Mouse (Mus musculus): ENCODE measurements around the gene Iqschfp.

Iqschfp gene

DNA sequence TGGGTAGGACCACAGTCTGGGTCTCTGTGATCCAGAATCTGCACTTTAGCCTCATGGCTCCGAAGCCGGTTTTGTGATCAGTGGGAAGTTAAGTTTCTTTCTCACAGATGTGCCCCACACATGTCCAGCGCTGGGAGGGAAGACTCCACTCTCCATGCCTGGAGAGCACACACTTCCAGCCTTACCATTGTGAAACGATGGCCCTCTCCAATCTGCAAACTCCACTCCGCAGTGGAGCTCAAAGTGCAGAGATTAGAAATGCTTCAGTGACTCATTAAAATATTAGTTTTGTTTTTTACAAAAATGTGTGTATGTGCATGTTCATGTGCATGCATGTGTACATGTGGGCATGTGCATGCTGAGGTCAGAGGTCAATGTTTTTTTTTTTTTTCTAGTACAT is 626.6 kb downstream of the Iqschfp start:
- Histone ChIP-seq H3K36me3 (ENCODE audit: control insufficient read depth, insufficient read depth, low read length, poor library complexity, severe bottlenecking) (no peaks in the 10 kb centered on the region), H3K27me3 (ENCODE audit: control insufficient read depth, insufficient read depth, low read length, poor library complexity, severe bottlenecking) (no peaks in the 10 kb centered on the region)
- no peak for DNase-seq (ENCODE audit: low read depth, low spot score)

DNA sequence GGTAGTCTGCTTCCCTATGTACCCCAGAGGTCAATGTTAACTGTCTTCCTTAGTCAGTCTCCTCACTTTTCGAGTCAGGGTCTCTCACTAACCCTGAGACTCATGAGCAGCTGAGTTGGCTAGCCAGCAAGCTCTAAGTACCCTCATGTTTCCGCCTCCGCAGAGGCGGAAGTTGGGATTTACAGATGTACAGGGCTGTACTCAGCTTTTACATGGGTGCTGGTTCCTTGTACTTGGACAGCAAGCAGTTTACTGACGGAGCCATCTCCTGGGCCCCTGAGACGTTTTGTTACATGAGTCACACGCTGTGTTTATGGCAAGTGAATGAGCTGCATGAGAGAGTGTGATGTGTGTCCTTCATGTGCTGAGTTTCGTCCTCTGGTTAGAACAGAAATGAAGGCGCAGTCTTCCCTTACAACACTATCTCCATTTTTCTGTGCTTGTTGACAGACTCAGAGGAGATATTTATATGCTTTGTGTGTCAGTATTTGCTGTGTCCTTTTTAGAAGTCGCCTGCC is 633.4 kb downstream of the Iqschfp start:
- DNase-seq (ENCODE audit: low read depth, low spot score): no peak
- no peaks in the 10 kb centered on the region for H3K36me3 ChIP-seq (ENCODE audit: control insufficient read depth, insufficient read depth, low read length, poor library complexity, severe bottlenecking)
- no peaks in the 10 kb centered on the region for H3K27me3 ChIP-seq (ENCODE audit: control insufficient read depth, insufficient read depth, low read length, poor library complexity, severe bottlenecking)

- H3K36me3 ChIP-seq (ENCODE audit: control insufficient read depth, insufficient read depth, low read length, poor library complexity, severe bottlenecking): no peaks in the 10 kb centered on the region
- DNase-seq (ENCODE audit: low read depth, low spot score): no peak
Observed at GRCm38 (mm10) chr3:68526416-68526815, 634.4 kb downstream of the Iqschfp start.

DNA sequence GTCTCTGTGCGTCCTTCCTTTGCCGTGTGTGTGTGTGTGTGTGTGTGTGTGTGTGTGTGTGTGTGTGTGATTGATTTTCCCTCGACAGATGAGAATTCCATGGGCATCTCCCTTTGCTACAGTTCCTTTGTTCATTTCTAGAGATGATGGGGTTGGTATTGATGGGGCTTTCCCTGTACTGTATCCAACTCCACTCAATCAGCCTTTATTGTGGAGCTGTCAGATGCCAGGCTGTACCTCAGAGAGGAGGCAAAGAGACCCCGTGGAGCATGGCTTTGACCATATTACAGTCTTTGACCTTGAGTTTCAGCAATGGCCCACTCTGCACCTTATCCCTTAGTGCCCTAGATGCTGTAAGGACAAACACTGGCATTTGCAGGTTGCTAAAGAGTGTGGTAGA is 635.1 kb downstream of the Iqschfp start:
- Histone ChIP-seq H3K27me3 (ENCODE audit: control insufficient read depth, insufficient read depth, low read length, poor library complexity, severe bottlenecking) (no peaks in the 10 kb centered on the region), H3K36me3 (ENCODE audit: control insufficient read depth, insufficient read depth, low read length, poor library complexity, severe bottlenecking) (no peaks in the 10 kb centered on the region)
- DNase-seq (ENCODE audit: low read depth, low spot score): no peak

More at GRCm38 (mm10) chr3:68526416-68526815, 634.4 kb downstream of the Iqschfp start:
- H3K27me3 ChIP-seq (ENCODE audit: control insufficient read depth, insufficient read depth, low read length, poor library complexity, severe bottlenecking): no peaks in the 10 kb centered on the region

- no peaks in the 10 kb centered on the region for H3K36me3 ChIP-seq (ENCODE audit: control insufficient read depth, insufficient read depth, low read length, poor library complexity, severe bottlenecking)
- DNase-seq (ENCODE audit: low read depth, low spot score): no peak
- H3K27me3 ChIP-seq (ENCODE audit: control insufficient read depth, insufficient read depth, low read length, poor library complexity, severe bottlenecking): no peaks in the 10 kb centered on the region
Observed at GRCm38 (mm10) chr3:68531908-68532307, 639.9 kb downstream of the Iqschfp start.

DNA sequence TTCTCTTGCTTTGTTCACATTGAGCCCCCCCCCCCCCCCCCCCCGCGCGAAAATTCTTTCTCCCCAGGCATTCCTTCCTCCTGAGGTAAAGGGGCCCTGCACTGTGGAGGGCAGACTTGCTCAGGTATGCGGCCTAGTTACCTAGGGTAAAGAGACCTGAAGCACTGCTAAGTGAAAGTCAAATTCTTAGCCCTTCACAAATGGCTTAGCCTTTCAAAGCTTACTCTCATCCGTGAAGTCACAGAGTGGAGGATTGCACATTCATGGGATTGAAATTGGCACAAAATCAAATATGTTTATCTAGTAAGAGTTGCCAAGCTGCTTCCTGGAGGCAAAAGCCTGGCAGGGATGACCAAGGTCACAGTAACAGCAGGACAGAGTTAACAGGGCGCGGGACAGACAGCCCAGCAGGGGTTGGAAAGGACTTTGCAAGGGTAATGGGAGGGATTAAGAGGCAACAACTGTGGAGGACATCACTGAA is 642.6 kb downstream of the Iqschfp start:
- no peak for DNase-seq (ENCODE audit: low read depth, low spot score)
- Histone ChIP-seq H3K36me3 (ENCODE audit: control insufficient read depth, insufficient read depth, low read length, poor library complexity, severe bottlenecking) (no peaks in the 10 kb centered on the region), H3K27me3 (ENCODE audit: control insufficient read depth, insufficient read depth, low read length, poor library complexity, severe bottlenecking) (no peaks in the 10 kb centered on the region)

DNA sequence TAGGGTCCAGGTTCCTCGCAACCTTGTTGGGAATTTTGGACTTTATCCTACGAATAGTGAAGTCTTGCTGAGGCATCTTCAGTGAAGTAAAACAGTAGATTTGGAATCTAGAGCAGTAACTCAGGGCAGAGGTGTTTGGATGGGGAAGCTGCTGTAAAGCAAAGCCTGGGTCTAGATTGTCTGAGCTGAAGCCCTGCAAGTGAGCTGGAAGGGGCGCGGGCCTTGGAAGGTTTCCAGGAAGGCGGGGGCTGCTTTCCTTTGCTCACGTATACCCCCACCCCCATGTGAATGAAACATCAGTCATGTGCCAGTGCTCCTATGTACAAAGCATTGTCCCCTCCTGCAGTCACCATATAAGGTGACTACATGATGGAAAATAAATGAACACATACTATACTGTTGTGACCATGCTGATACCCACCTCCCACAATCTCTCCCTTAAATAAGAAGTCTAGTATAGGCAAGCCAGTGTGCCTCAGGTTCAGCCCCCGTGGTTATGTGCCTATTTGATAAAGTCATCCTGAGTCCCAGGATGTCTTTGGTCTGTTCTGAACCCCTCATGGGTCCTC is 643.2 kb downstream of the Iqschfp start:
- H3K36me3 ChIP-seq (ENCODE audit: control insufficient read depth, insufficient read depth, low read length, poor library complexity, severe bottlenecking): no peaks in the 10 kb centered on the region
- no peaks in the 10 kb centered on the region for H3K27me3 ChIP-seq (ENCODE audit: control insufficient read depth, insufficient read depth, low read length, poor library complexity, severe bottlenecking)
- DNase-seq (ENCODE audit: low read depth, low spot score): no peak

DNA sequence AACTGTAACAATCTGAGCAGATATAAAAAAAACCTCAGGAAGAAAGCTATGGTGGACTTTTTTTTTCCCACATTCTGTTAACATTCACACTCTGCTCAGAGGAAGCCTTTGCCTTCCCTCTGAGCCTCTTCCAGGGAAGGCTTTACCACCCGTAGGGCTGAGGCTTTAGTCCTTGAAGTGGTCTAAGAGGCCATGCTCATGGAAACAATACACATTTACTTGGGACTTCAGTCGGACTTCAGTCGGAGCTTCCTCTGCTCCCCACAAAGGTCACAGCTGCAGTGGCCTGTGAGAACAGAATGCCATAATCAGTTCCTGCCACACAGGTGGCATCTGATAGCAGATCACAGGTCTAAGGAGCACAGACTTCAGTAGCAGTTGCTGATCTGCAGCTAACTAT is 644.0 kb downstream of the Iqschfp start:
- Histone ChIP-seq H3K27me3 (ENCODE audit: control insufficient read depth, insufficient read depth, low read length, poor library complexity, severe bottlenecking) (no peaks in the 10 kb centered on the region), H3K36me3 (ENCODE audit: control insufficient read depth, insufficient read depth, low read length, poor library complexity, severe bottlenecking) (no peaks in the 10 kb centered on the region)
- DNase-seq (ENCODE audit: low read depth, low spot score): no peak

DNA sequence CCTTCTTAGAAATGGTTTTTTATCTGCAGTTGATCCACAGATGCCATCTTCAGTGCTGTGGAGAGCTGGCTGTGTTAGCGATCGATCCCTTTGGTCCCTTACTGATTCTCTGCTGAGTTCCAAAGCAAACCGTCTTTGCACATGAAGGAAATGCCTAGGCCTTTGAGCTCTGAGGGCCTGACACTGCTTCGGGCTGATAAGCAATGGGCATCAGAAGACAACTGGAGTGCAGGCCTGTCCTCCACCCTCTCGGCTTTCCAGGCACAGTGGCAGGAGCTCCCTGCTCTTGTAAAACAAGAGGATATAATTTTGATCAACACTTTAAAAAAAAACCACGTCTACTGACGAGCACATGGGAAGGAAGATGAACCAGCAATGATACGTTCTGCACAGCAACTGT is 649.7 kb downstream of the Iqschfp start:
- no peaks in the 10 kb centered on the region for H3K27me3 ChIP-seq (ENCODE audit: control insufficient read depth, insufficient read depth, low read length, poor library complexity, severe bottlenecking)
- DNase-seq (ENCODE audit: low read depth, low spot score): no peak
- no peaks in the 10 kb centered on the region for H3K36me3 ChIP-seq (ENCODE audit: control insufficient read depth, insufficient read depth, low read length, poor library complexity, severe bottlenecking)

DNA sequence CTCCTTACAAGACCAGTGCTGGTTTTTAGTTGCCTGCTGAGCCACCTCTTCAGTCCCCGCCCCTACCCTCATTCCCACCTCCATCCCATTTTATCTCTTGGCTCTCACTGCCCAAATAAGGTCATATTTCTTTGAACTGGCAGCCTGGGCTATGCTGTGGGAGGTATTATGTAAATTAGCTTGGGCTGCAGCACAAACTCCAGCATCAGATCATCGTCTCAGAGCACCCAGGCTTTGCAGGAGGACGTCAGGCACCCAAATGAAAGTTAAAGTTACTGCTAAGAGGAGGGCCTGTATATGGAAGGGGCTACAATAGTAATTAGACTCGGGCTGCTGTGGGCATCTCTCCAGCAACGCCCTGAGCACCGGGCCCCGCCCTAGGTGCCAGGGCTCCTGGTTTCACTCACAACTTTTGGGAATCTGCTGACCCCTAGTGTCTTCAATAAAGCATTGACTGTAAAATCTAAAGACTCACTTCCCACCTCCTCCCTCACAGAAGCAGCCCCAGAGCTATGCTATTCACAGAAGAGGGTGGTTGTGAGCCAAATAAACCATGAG is 651.0 kb downstream of the Iqschfp start:
- Histone ChIP-seq H3K36me3 (ENCODE audit: control insufficient read depth, insufficient read depth, low read length, poor library complexity, severe bottlenecking) (no peaks in the 10 kb centered on the region), H3K27me3 (ENCODE audit: control insufficient read depth, insufficient read depth, low read length, poor library complexity, severe bottlenecking) (no peaks in the 10 kb centered on the region)
- peak; percentile 17 for DNase-seq (ENCODE audit: low read depth, low spot score)

- H3K27me3 ChIP-seq (ENCODE audit: control insufficient read depth, insufficient read depth, low read length, poor library complexity, severe bottlenecking): no peaks in the 10 kb centered on the region
- H3K36me3 ChIP-seq (ENCODE audit: control insufficient read depth, insufficient read depth, low read length, poor library complexity, severe bottlenecking): no peaks in the 10 kb centered on the region
- DNase-seq (ENCODE audit: low read depth, low spot score): peak; percentile 6
Observed at GRCm38 (mm10) chr3:68544811-68545210, 652.8 kb downstream of the Iqschfp start.

- no peak for DNase-seq (ENCODE audit: low read depth, low spot score)
- Histone ChIP-seq H3K36me3 (ENCODE audit: control insufficient read depth, insufficient read depth, low read length, poor library complexity, severe bottlenecking) (no peaks in the 10 kb centered on the region), H3K27me3 (ENCODE audit: control insufficient read depth, insufficient read depth, low read length, poor library complexity, severe bottlenecking) (no peaks in the 10 kb centered on the region)
Observed at GRCm38 (mm10) chr3:68545898-68546297, 653.9 kb downstream of the Iqschfp start.

DNA sequence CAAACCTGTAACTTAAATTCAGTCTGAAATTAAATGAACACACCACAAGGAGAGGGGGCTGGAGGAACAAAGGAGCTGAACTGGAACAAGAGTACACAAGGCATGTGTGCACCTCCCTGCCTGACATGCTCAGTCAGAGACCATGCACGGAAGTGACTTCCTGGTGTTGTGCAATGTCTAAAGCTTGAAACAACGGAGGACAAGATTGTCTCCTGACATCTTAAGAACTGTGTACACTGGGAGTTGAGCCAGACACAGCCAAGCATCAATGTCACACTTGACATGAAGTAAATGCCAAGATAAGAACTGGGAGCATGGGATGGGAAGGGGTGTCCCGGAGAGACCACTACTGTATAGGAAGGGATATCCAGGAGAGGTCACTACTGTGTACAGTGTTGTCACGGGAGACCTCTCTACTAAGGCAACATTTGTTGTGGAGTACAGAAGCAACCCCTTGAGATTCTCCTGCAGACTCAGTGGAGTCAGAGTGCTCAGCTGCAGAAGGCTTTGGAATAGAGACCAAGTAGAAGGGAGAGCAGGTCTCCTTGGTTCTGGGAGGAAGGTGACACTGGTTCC is 663.1 kb downstream of the Iqschfp start:
- Histone ChIP-seq H3K36me3 (ENCODE audit: control insufficient read depth, insufficient read depth, low read length, poor library complexity, severe bottlenecking) (no peaks in the 10 kb centered on the region), H3K27me3 (ENCODE audit: control insufficient read depth, insufficient read depth, low read length, poor library complexity, severe bottlenecking) (no peaks in the 10 kb centered on the region)
- DNase-seq (ENCODE audit: low read depth, low spot score): no peak

GRCm38 (mm10) chr3:68556891-68557290 is 664.9 kb downstream of the Iqschfp start:
- peak; percentile 2 for DNase-seq (ENCODE audit: low read depth, low spot score)
- Histone ChIP-seq H3K27me3 (ENCODE audit: control insufficient read depth, insufficient read depth, low read length, poor library complexity, severe bottlenecking) (no peaks in the 10 kb centered on the region), H3K36me3 (ENCODE audit: control insufficient read depth, insufficient read depth, low read length, poor library complexity, severe bottlenecking) (no peaks in the 10 kb centered on the region)

DNA sequence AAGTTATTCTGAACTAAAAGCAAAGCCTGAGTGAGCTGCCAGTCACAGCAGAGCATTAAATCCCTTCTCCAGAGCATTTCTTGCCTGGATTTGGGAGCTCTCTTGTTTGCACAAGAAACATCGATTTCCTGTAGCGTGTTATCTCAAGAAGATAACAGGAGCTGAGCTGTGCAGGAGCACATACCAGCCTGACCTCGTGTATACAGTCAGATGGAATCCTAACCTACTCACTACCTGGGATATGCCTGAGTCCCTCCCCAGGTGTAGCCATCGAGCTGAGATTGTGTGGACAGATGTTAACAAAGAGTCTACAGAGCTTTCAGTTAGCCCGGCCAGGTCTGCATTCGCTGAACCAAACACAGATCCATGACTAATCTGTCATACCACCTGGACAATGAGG is 666.7 kb downstream of the Iqschfp start:
- Histone ChIP-seq H3K27me3 (ENCODE audit: control insufficient read depth, insufficient read depth, low read length, poor library complexity, severe bottlenecking) (no peaks in the 10 kb centered on the region), H3K36me3 (ENCODE audit: control insufficient read depth, insufficient read depth, low read length, poor library complexity, severe bottlenecking) (no peaks in the 10 kb centered on the region)
- no peak for DNase-seq (ENCODE audit: low read depth, low spot score)

Measured in splenic B cell, adult 2 months (primary cell).